Mouse (Mus musculus): ENCODE results near the gene Dnaja2. TPM values are rescaled to one million over a fixed set of nuclear protein-coding genes. Genes with fewer than 3 reads are reported as not detected.

The Dnaja2 gene
- polyA plus RNA-seq, 1 experiment from 2014 or later: 215 TPM

DNA sequence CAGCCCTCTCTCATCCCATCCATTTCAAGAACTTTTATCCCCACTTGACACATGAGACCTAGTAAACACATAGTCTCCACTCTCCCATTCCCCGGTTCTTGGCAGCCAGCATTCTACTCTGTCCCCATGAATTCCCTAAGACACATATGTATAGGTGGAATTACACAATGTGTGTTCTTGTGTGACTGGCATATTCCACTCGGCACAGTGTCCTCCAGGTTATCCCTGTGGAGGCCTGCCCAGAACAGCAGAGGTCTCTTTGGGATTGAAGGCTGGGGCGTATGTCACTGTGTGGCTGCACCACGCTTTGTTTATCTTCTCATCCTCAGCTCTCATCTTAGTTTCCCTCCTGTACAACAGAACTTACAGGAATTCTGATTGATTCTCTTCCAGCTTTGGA, 34.6 kb downstream of the Dnaja2 start:
- H3K36me3 ChIP-seq (ENCODE audit: control insufficient read depth, insufficient read depth, low read length): no peaks in the 10 kb centered on the region

DNA sequence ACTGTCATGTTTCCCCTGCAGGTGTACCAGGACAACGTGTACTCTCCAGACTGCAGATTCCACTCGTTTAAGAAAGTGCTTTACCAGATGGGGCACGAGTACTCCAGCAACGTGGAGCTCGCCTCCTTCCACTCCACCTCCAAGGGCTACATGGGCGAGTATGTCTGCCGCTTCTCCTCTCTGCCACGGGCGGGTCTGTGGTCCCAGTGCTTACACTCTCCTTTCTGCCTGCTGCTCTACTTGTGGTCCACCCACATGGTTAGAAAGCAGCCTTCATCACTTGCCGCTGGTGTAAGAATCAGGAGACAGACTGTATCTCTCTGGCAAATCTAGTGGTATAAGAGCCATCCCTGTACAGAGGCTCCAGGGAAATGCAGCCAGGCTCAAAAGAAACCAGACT, 37.2 kb downstream of the Dnaja2 start:
- no peaks in the 10 kb centered on the region; the same call in 1 of the 2 replicates for H3K36me3 ChIP-seq (ENCODE audit: control insufficient read depth, insufficient read depth, low read length)
- 95% methylated on average over 10 of the region's 10 CpGs for WGBS
- no peaks in the 10 kb centered on the region for H3K4me1 ChIP-seq (replicated peaks; ENCODE audit: control insufficient read depth, insufficient read depth, low read length)
- no peaks in the 10 kb centered on the region for H3K27me3 ChIP-seq (ENCODE audit: control insufficient read depth, insufficient read depth, low read length)
- H3K4me2 ChIP-seq (ENCODE audit: low read depth, low read length, severe bottlenecking): no peak overlapping the region
- H3K4me3 ChIP-seq (ENCODE audit: low read depth, low read length): no peak overlapping the region
- DNase-seq (ENCODE audit: low spot score) (no peak), ATAC-seq (replicated peaks; ENCODE audit: low FRiP score) (no peak)
- H3K9ac ChIP-seq (ENCODE audit: low read length): no peak overlapping the region
- no peak overlapping the region for H3K27ac ChIP-seq (ENCODE audit: low read depth, low read length)
- H3K9me3 ChIP-seq (ENCODE audit: control insufficient read depth, low read length): no peaks in the 10 kb centered on the region

More for the DNA sequence above, 34.6 kb downstream of the Dnaja2 start:
- Histone ChIP-seq H3K9me3 (ENCODE audit: control insufficient read depth, low read length) (no peaks in the 10 kb centered on the region), H3K27me3 (ENCODE audit: control insufficient read depth, insufficient read depth, low read length) (no peaks in the 10 kb centered on the region), H3K27ac (ENCODE audit: low read depth, low read length) (no peak overlapping the region), H3K4me3 (ENCODE audit: low read depth, low read length) (no peak overlapping the region), H3K4me2 (ENCODE audit: low read depth, low read length, severe bottlenecking) (no peak overlapping the region), H3K9ac (ENCODE audit: low read length) (no peak overlapping the region), H3K4me1 (replicated peaks; ENCODE audit: control insufficient read depth, insufficient read depth, low read length) (no peaks in the 10 kb centered on the region)
- 95% methylated on average over 4 of the region's 4 CpGs for WGBS
- ATAC-seq (replicated peaks; ENCODE audit: low FRiP score): no peak
- DNase-seq (ENCODE audit: low spot score): no peak

DNA sequence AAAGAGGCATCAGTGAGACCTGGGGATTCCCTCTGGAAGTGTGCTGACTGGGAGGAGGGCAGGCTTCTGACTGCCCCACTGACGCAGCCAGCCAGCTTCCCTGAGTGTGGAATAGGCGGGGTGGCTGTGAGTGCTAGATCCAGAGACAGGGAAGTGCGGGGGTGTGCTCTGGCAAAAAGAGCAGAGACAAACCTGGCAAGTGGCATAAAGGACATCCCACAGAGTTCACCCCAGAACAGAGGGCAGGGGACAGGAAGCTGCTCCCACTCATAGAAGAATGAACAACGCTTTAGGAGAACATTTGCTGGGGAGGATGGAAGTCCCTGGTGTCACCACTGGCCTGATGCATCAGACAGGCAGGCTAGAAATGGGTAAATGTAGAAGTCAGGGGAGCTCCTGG, 37.8 kb downstream of the Dnaja2 start:
- no peak for DNase-seq (ENCODE audit: low spot score)
- Histone ChIP-seq H3K4me2 (ENCODE audit: low read depth, low read length, severe bottlenecking) (no peak overlapping the region), H3K27ac (ENCODE audit: low read depth, low read length) (no peak overlapping the region), H3K9ac (ENCODE audit: low read length) (no peak overlapping the region), H3K36me3 (ENCODE audit: control insufficient read depth, insufficient read depth, low read length) (no peaks in the 10 kb centered on the region; the same call in 1 of the 2 replicates), H3K27me3 (ENCODE audit: control insufficient read depth, insufficient read depth, low read length) (no peaks in the 10 kb centered on the region), H3K9me3 (ENCODE audit: control insufficient read depth, low read length) (no peaks in the 10 kb centered on the region), H3K4me1 (replicated peaks; ENCODE audit: control insufficient read depth, insufficient read depth, low read length) (no peaks in the 10 kb centered on the region), H3K4me3 (ENCODE audit: low read depth, low read length) (no peak overlapping the region)
- no peak for ATAC-seq (replicated peaks; ENCODE audit: low FRiP score)
- WGBS: 87% methylated on average over 4 of the region's 4 CpGs

DNA sequence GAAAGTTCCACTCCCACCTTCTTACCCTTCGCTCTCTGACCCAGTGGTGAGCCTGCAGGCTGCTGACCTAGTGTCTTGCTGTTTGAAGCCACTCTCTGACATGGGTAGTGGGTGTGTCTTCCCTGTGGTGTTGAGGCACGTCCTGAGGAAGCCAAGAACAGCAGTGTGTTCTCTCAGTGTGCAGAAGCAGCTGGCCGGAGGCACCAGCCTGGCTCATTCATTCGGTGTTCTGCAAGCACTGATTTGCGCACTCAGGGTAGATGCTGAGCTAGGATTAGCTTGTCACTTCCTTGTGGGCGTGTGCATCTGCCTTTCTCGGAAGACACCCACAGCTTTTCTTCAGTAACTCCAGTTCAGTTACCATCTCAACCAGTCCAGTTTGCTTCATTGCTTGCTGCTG, 39.8 kb downstream of the Dnaja2 start:
- no peak overlapping the region for H3K4me3 ChIP-seq (ENCODE audit: low read depth, low read length)
- H3K36me3 ChIP-seq (ENCODE audit: control insufficient read depth, insufficient read depth, low read length): no peaks in the 10 kb centered on the region; the same call in 1 of the 2 replicates
- H3K9ac ChIP-seq (ENCODE audit: low read length): no peak overlapping the region
- WGBS: 79% methylated on average over 7 of the region's 7 CpGs
- H3K27me3 ChIP-seq (ENCODE audit: control insufficient read depth, insufficient read depth, low read length): no peaks in the 10 kb centered on the region
- no peaks in the 10 kb centered on the region for H3K9me3 ChIP-seq (ENCODE audit: control insufficient read depth, low read length)
- H3K4me2 ChIP-seq (ENCODE audit: low read depth, low read length, severe bottlenecking): no peak overlapping the region
- DNase-seq (ENCODE audit: low spot score) (no peak), ATAC-seq (replicated peaks; ENCODE audit: low FRiP score) (no peak)
- H3K4me1 ChIP-seq (replicated peaks; ENCODE audit: control insufficient read depth, insufficient read depth, low read length): no peaks in the 10 kb centered on the region
- no peak overlapping the region for H3K27ac ChIP-seq (ENCODE audit: low read depth, low read length)

DNA sequence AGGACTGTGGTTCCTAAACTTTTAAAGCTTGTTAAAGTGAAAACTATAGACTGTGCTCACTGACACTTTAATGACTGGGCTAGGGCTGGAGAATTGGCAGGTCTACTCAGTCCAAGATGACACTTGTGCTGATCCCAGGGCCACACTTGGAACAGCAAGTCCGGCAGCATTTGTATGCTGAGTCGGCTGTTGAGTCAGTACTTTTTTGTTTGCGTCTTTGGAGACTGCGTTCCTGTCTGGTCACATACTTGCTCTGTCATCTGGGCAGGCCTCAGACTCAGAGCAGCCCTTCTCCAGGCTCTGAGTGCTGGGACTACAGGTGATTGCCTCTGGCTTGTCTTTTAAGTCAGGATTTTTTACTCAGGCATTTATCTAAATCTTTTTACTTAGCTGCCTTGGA, 41.9 kb downstream of the Dnaja2 start:
- no peak for ATAC-seq (replicated peaks; ENCODE audit: low FRiP score)
- Histone ChIP-seq H3K4me3 (ENCODE audit: low read depth, low read length) (no peak overlapping the region), H3K9ac (ENCODE audit: low read length) (no peak overlapping the region), H3K4me1 (replicated peaks; ENCODE audit: control insufficient read depth, insufficient read depth, low read length) (no peaks in the 10 kb centered on the region), H3K27ac (ENCODE audit: low read depth, low read length) (no peak overlapping the region), H3K9me3 (ENCODE audit: control insufficient read depth, low read length) (no peaks in the 10 kb centered on the region), H3K27me3 (ENCODE audit: control insufficient read depth, insufficient read depth, low read length) (no peaks in the 10 kb centered on the region), H3K4me2 (ENCODE audit: low read depth, low read length, severe bottlenecking) (no peak overlapping the region), H3K36me3 (ENCODE audit: control insufficient read depth, insufficient read depth, low read length) (peaks cover 3% of the 10 kb centered on the region; the same call in 1 of the 2 replicates)
- WGBS: 91% methylated on average over 4 of the region's 4 CpGs
- no peak for DNase-seq (ENCODE audit: low spot score)

DNA sequence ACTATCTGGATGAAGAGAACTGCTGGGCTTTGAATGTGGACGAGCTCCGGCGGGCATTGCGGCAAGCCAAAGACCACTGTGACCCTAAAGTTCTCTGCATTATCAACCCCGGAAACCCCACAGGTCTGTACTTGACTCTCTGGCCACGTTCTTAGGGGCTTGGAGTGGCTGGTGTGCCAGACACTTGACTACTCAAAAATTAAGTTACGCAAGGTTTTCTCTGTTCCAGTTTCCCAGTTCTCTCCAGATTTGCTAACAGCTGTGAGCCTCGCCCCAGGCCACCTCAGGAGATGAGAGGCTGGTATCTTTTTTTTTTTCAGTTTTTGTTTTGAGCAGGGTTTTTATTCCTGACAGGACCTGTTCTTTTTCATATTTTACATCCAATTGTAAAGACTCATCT, 42.9 kb downstream of the Dnaja2 start:
- DNase-seq (ENCODE audit: low spot score) (no peak), ATAC-seq (replicated peaks; ENCODE audit: low FRiP score) (no peak)
- Histone ChIP-seq H3K36me3 (ENCODE audit: control insufficient read depth, insufficient read depth, low read length) (peaks cover 3% of the 10 kb centered on the region; the same call in 1 of the 2 replicates), H3K27ac (ENCODE audit: low read depth, low read length) (no peak overlapping the region), H3K9me3 (ENCODE audit: control insufficient read depth, low read length) (no peaks in the 10 kb centered on the region), H3K4me3 (ENCODE audit: low read depth, low read length) (no peak overlapping the region), H3K9ac (ENCODE audit: low read length) (no peak overlapping the region), H3K4me1 (replicated peaks; ENCODE audit: control insufficient read depth, insufficient read depth, low read length) (no peaks in the 10 kb centered on the region), H3K4me2 (ENCODE audit: low read depth, low read length, severe bottlenecking) (no peak overlapping the region), H3K27me3 (ENCODE audit: control insufficient read depth, insufficient read depth, low read length) (no peaks in the 10 kb centered on the region)
- WGBS: 92% methylated on average over 8 of the region's 8 CpGs

DNA sequence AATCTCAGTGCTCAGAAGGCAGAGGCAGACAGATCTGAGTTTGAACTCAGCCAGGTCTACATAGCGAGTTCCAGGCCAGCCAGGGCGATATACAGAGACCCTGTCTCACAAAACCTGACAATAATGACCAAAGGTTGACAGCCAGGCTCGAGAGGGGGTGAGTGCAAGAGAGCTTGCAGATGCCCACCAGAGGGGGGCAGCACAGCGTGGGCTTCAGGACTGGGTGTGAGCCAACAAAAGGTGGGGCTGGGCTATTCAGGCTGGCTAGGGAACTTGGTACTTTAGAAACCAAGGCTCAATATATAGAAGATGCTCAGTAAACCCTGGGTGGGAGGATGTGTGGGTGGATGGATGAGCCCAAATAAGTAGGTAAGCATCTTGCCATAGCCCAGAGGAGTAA, 46.5 kb downstream of the Dnaja2 start:
- Histone ChIP-seq H3K9ac (ENCODE audit: low read length) (no peak overlapping the region), H3K4me2 (ENCODE audit: low read depth, low read length, severe bottlenecking) (no peak overlapping the region), H3K27ac (ENCODE audit: low read depth, low read length) (no peak overlapping the region), H3K27me3 (ENCODE audit: control insufficient read depth, insufficient read depth, low read length) (no peaks in the 10 kb centered on the region), H3K9me3 (ENCODE audit: control insufficient read depth, low read length) (no peaks in the 10 kb centered on the region), H3K36me3 (ENCODE audit: control insufficient read depth, insufficient read depth, low read length) (peaks cover 3% of the 10 kb centered on the region; the same call in 1 of the 2 replicates), H3K4me3 (ENCODE audit: low read depth, low read length) (no peak overlapping the region), H3K4me1 (replicated peaks; ENCODE audit: control insufficient read depth, insufficient read depth, low read length) (no peaks in the 10 kb centered on the region)
- 77% methylated on average over 4 of the region's 4 CpGs for WGBS
- DNase-seq (ENCODE audit: low spot score): no peak
- ATAC-seq (replicated peaks; ENCODE audit: low FRiP score): no peak

DNA sequence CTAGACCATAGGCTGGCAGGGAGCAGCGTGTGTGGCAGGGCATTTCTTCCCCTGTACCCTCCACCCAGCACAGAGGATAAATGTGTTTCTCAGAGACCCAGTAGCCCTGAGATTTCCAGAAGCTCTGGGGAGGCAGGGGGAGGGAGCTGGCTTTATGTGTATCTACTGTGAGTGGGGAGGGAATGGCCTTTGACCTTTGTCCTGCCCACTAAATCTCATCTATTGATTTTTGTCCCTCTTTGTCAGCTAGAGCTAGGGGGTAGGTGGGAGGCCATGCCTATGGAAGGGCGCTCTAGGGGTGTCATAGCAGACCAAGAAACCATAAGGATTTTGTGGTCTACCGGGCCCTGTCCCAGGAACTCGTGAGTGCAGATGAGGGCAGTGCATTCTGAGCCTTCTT, 48.5 kb downstream of the Dnaja2 start:
- Histone ChIP-seq H3K36me3 (ENCODE audit: control insufficient read depth, insufficient read depth, low read length) (peaks cover 3% of the 10 kb centered on the region; the same call in 1 of the 2 replicates), H3K27ac (ENCODE audit: low read depth, low read length) (no peak overlapping the region), H3K9me3 (ENCODE audit: control insufficient read depth, low read length) (no peaks in the 10 kb centered on the region), H3K4me3 (ENCODE audit: low read depth, low read length) (no peak overlapping the region), H3K9ac (ENCODE audit: low read length) (no peak overlapping the region), H3K4me2 (ENCODE audit: low read depth, low read length, severe bottlenecking) (no peak overlapping the region), H3K27me3 (ENCODE audit: control insufficient read depth, insufficient read depth, low read length) (no peaks in the 10 kb centered on the region), H3K4me1 (replicated peaks; ENCODE audit: control insufficient read depth, insufficient read depth, low read length) (no peaks in the 10 kb centered on the region)
- 81% methylated on average over 4 of the region's 4 CpGs for WGBS
- no peak for ATAC-seq (replicated peaks; ENCODE audit: low FRiP score)
- no peak for DNase-seq (ENCODE audit: low spot score)

DNA sequence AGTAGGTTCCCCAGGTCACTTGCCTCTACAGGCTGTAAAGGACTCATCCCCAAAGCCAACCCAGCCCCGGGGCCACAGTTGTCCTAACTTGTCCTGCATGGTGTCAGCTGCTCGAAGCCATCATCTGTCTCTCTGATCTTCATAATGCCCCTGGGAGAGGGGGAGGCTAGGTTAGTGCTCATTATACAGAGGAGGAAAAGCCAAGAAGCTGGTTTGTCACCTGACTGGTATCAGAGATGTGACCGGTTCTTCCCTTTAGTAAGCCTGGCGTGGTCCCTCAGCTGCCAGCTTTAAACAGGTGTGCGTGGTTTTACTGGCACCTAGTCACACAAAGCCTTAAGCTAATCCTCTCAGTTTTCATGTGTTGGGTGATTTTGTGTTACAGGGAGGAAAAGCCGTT, 50.4 kb downstream of the Dnaja2 start:
- Histone ChIP-seq H3K36me3 (ENCODE audit: control insufficient read depth, insufficient read depth, low read length) (no peaks in the 10 kb centered on the region), H3K9me3 (ENCODE audit: control insufficient read depth, low read length) (no peaks in the 10 kb centered on the region), H3K4me2 (ENCODE audit: low read depth, low read length, severe bottlenecking) (no peak overlapping the region), H3K27me3 (ENCODE audit: control insufficient read depth, insufficient read depth, low read length) (no peaks in the 10 kb centered on the region), H3K27ac (ENCODE audit: low read depth, low read length) (no peak overlapping the region), H3K9ac (ENCODE audit: low read length) (no peak overlapping the region), H3K4me1 (replicated peaks; ENCODE audit: control insufficient read depth, insufficient read depth, low read length) (no peaks in the 10 kb centered on the region), H3K4me3 (ENCODE audit: low read depth, low read length) (no peak overlapping the region)
- 89% methylated on average over 6 of the region's 6 CpGs for WGBS
- DNase-seq (ENCODE audit: low spot score) (no peak), ATAC-seq (replicated peaks; ENCODE audit: low FRiP score) (no peak)

All from forebrain, embryonic 11.5 days (tissue).